Mouse (Mus musculus) neural tube, embryonic 15.5 days (tissue): ENCODE measurements around the gene Dnajb14. TPM values are rescaled to one million over a fixed set of nuclear protein-coding genes. Genes with fewer than 3 reads are reported as not detected.
A peak's percentile ranks its signal among the peaks of the same experiment; 100 is the strongest.
"Not testable (repeated sequence)": the region's sequence is repeated elsewhere in the genome, so short reads cannot be mapped to it uniquely, and the experiment has no call there.

Source experiments
- ATAC-seq: fragments of 200-750 bp; cut with Nextera tagmentation; 2 replicates; pipeline ENCODE4 v1.8.0; 2017; ENCODE audit warnings: mild to moderate bottlenecking, moderate TSS enrichment, moderate library complexity; ENCODE audit not compliant: low FRiP score
- H3K27ac ChIP-seq: fragments of 300-500 bp; sonication (generic); replicated peaks from 2 replicates; pipeline ENCODE4 v1.5.1; 2015; ENCODE audit warnings: mild to moderate bottlenecking, inconsistent platforms
- H3K27me3 ChIP-seq: fragments of 300-500 bp; sonication (generic); replicated peaks from 2 replicates; pipeline ENCODE4 v1.6.1; 2015; ENCODE audit warnings: inconsistent platforms
- H3K36me3 ChIP-seq: fragments of 300-500 bp; sonication (generic); 2 replicates; pipeline ENCODE4 v1.6.1; 2015; ENCODE audit warnings: inconsistent platforms
- H3K4me1 ChIP-seq: fragments of 300-500 bp; sonication (generic); 2 replicates; pipeline ENCODE4 v1.6.1; 2015; ENCODE audit warnings: inconsistent platforms
- H3K4me2 ChIP-seq: fragments of 300-500 bp; sonication (generic); 2 replicates; pipeline ENCODE4 v1.6.1; 2015; ENCODE audit warnings: inconsistent platforms, mild to moderate bottlenecking, moderate library complexity
- H3K4me3 ChIP-seq: fragments of 300-500 bp; sonication (generic); replicated peaks from 2 replicates; pipeline ENCODE4 v1.5.1; 2015; ENCODE audit warnings: mild to moderate bottlenecking, inconsistent platforms
- H3K9ac ChIP-seq: fragments of 300-500 bp; sonication (generic); replicated peaks from 2 replicates; pipeline ENCODE4 v1.6.1; 2015; ENCODE audit warnings: mild to moderate bottlenecking, inconsistent platforms
- H3K9me3 ChIP-seq: fragments of 300-500 bp; sonication (generic); replicated peaks from 2 replicates; pipeline ENCODE4 v1.6.1; 2016; ENCODE audit warnings: inconsistent platforms
- WGBS: fragments of 180-500 bp; shearing (Covaris S2); methylation state at CpG from one replicate; pipeline ENCODE4 v1.1.7; 2015; ENCODE audit warnings: mixed read lengths; 5-methylcytosine and 5-hydroxymethylcytosine counted together
- polyA plus RNA-seq: library from polyadenylated mRNA; unstranded; fragments of >200 nt; fragmentation: Nextera tagmentation; extraction: Ambion mirVana; gene quantifications from 2 replicates; pipeline ENCODE4 v1.2.1, GENCODE M21; 2015

Dnajb14 gene
- polyA plus RNA-seq, 1 experiment from 2014 or later: 17.8 TPM

- H3K4me1 ChIP-seq: no peaks in the 10 kb centered on the region
- no peak overlapping the region for H3K4me2 ChIP-seq
- H3K9me3 ChIP-seq: no peaks in the 10 kb centered on the region
- 90% methylated on average over 4 of the region's 4 CpGs for WGBS
- no peak overlapping the region for H3K9ac ChIP-seq
- H3K4me3 ChIP-seq: no peak overlapping the region
- peaks cover 33% of the 10 kb centered on the region for H3K36me3 ChIP-seq
- no peak for ATAC-seq
- H3K27ac ChIP-seq: no peak overlapping the region
- H3K27me3 ChIP-seq: no peaks in the 10 kb centered on the region
These were observed 24.6 kb downstream of the Dnajb14 start for GRCm38 (mm10) chr3:137892118-137892517.

GRCm38 (mm10) chr3:137893789-137894188 lies 26.3 kb downstream of the Dnajb14 start:
- no peaks in the 10 kb centered on the region for H3K27me3 ChIP-seq
- peaks cover 37% of the 10 kb centered on the region for H3K36me3 ChIP-seq
- no peaks in the 10 kb centered on the region for H3K9me3 ChIP-seq
- H3K4me2 ChIP-seq: no peak overlapping the region
- no peak overlapping the region for H3K27ac ChIP-seq
- no peaks in the 10 kb centered on the region for H3K4me1 ChIP-seq
- H3K4me3 ChIP-seq: no peak overlapping the region
- ATAC-seq: no peak
- H3K9ac ChIP-seq: no peak overlapping the region
- WGBS: 86% methylated on average over 4 of the region's 4 CpGs

- no peak for ATAC-seq
- H3K9ac ChIP-seq: no peak overlapping the region
- no peak overlapping the region for H3K4me2 ChIP-seq
- WGBS: 94% methylated on average over 3 of the region's 3 CpGs
- no peaks in the 10 kb centered on the region for H3K4me1 ChIP-seq
- H3K27me3 ChIP-seq: no peaks in the 10 kb centered on the region
- no peaks in the 10 kb centered on the region for H3K9me3 ChIP-seq
- no peak overlapping the region for H3K27ac ChIP-seq
- no peak overlapping the region for H3K4me3 ChIP-seq
- peaks cover 26% of the 10 kb centered on the region for H3K36me3 ChIP-seq
These were observed 27.7 kb downstream of the Dnajb14 start for GRCm38 (mm10) chr3:137895196-137895595.

GRCm38 (mm10) chr3:137896386-137896785 lies 28.9 kb downstream of the Dnajb14 start:
- Histone ChIP-seq H3K36me3 (peaks cover 26% of the 10 kb centered on the region), H3K9me3 (no peaks in the 10 kb centered on the region), H3K9ac (no peak overlapping the region), H3K4me1 (no peaks in the 10 kb centered on the region), H3K4me2 (no peak overlapping the region), H3K27me3 (no peaks in the 10 kb centered on the region), H3K27ac (no peak overlapping the region), H3K4me3 (no peak overlapping the region)
- WGBS: 58% methylated on average over 4 of the region's 4 CpGs
- no peak for ATAC-seq

- 94% methylated on average over 3 of the region's 3 CpGs for WGBS
- H3K4me2 ChIP-seq: no peak overlapping the region
- no peak overlapping the region for H3K9ac ChIP-seq
- H3K9me3 ChIP-seq: no peaks in the 10 kb centered on the region
- no peak overlapping the region for H3K27ac ChIP-seq
- H3K36me3 ChIP-seq: peaks cover 28% of the 10 kb centered on the region
- no peaks in the 10 kb centered on the region for H3K4me1 ChIP-seq
- H3K4me3 ChIP-seq: no peak overlapping the region
- ATAC-seq: no peak
- no peaks in the 10 kb centered on the region for H3K27me3 ChIP-seq
These were observed 29.4 kb downstream of the Dnajb14 start for GRCm38 (mm10) chr3:137896867-137897266.

- H3K4me1 ChIP-seq: no peaks in the 10 kb centered on the region
These were observed 30.2 kb downstream of the Dnajb14 start for GRCm38 (mm10) chr3:137897685-137898084.

GRCm38 (mm10) chr3:137900149-137900548 lies 32.7 kb downstream of the Dnajb14 start:
- Histone ChIP-seq H3K4me2 (no peak overlapping the region), H3K27me3 (no peaks in the 10 kb centered on the region), H3K4me3 (no peak overlapping the region), H3K4me1 (no peaks in the 10 kb centered on the region), H3K9ac (no peak overlapping the region), H3K36me3 (peaks cover 34% of the 10 kb centered on the region), H3K27ac (no peak overlapping the region), H3K9me3 (no peaks in the 10 kb centered on the region)
- WGBS: 59% methylated on average over 10 of the region's 10 CpGs
- no peak for ATAC-seq

More at GRCm38 (mm10) chr3:137897685-137898084, 30.2 kb downstream of the Dnajb14 start:
- Histone ChIP-seq H3K36me3 (peaks cover 35% of the 10 kb centered on the region), H3K27me3 (no peaks in the 10 kb centered on the region), H3K9ac (no peak overlapping the region), H3K27ac (no peak overlapping the region), H3K4me2 (no peak overlapping the region), H3K9me3 (no peaks in the 10 kb centered on the region), H3K4me3 (no peak overlapping the region)
- WGBS: 89% methylated on average over 5 of the region's 5 CpGs
- no peak for ATAC-seq

- H3K36me3 ChIP-seq: peaks cover 8% of the 10 kb centered on the region; the same call in 1 of the 2 replicates
- WGBS: 73% methylated on average over 2 of the region's 2 CpGs
- no peaks in the 10 kb centered on the region for H3K27me3 ChIP-seq
- no peak overlapping the region for H3K4me2 ChIP-seq
- peaks cover 10% of the 10 kb centered on the region for H3K4me1 ChIP-seq
- no peak overlapping the region for H3K9ac ChIP-seq
- no peak overlapping the region for H3K4me3 ChIP-seq
- no peak for ATAC-seq
- no peak overlapping the region for H3K27ac ChIP-seq
- no peaks in the 10 kb centered on the region for H3K9me3 ChIP-seq
These were observed 45.6 kb downstream of the Dnajb14 start for GRCm38 (mm10) chr3:137913093-137913492.

GRCm38 (mm10) chr3:137914567-137914966 lies 47.1 kb downstream of the Dnajb14 start:
- no CpG with 5 or more reads among the region's 1 CpGs for WGBS
- H3K36me3 ChIP-seq: not testable (repeated sequence)

GRCm38 (mm10) chr3:137917694-137918171 lies 50.3 kb downstream of the Dnajb14 start:
- peak overlapping the region; percentile 92 for H3K4me3 ChIP-seq
- 0 out of 2 replicates have a peak, but pooled peaks cover 11% of the 10 kb centered on the region for H3K36me3 ChIP-seq
- peak; percentile 77; the same call in 1 of the 2 replicates for ATAC-seq
- H3K4me1 ChIP-seq: peaks cover 31% of the 10 kb centered on the region
- H3K27me3 ChIP-seq: no peaks in the 10 kb centered on the region
- peak overlapping the region; percentile 87 for H3K27ac ChIP-seq
- H3K4me2 ChIP-seq: peak overlapping the region; percentile 87
- H3K9me3 ChIP-seq: no peaks in the 10 kb centered on the region
- WGBS: 18% methylated on average over 12 of the region's 12 CpGs
- H3K9ac ChIP-seq: peak overlapping the region; percentile 55

More at GRCm38 (mm10) chr3:137914567-137914966, 47.1 kb downstream of the Dnajb14 start:
- not testable (repeated sequence) for H3K4me2 ChIP-seq, ATAC-seq, H3K9ac ChIP-seq, H3K27ac ChIP-seq, H3K27me3 ChIP-seq, H3K9me3 ChIP-seq, H3K4me3 ChIP-seq
- H3K4me1 ChIP-seq: peaks cover 18% of the 10 kb centered on the region

- ATAC-seq: peak; percentile 95
- H3K27ac ChIP-seq: peak within 1 kb of the TSS; percentile 87
- H3K9ac ChIP-seq: peak within 1 kb of the TSS; percentile 89
- no peaks in the 10 kb centered on the region for H3K27me3 ChIP-seq
- H3K4me1 ChIP-seq: peaks cover 31% of the 10 kb centered on the region
- H3K9me3 ChIP-seq: no peaks in the 10 kb centered on the region
- under 1% methylated on average over 47 of the region's 47 CpGs for WGBS
- H3K4me2 ChIP-seq: peak within 1 kb of the TSS; percentile 87
- peak within 1 kb of the TSS; percentile 92 for H3K4me3 ChIP-seq
- 0 out of 2 replicates have a peak, but pooled peaks cover 11% of the 10 kb centered on the region for H3K36me3 ChIP-seq
These were observed 50.9 kb downstream of the Dnajb14 start, which contains the start of gene Lamtor3 for GRCm38 (mm10) chr3:137918172-137918931. Gene Lamtor3, plus strand, starts transcription at chr3:137918506.

- H3K36me3 ChIP-seq: peaks cover 14% of the 10 kb centered on the region
- ATAC-seq: peak; percentile 46
These were observed 51.4 kb downstream of the Dnajb14 start for GRCm38 (mm10) chr3:137918932-137919311.

More at GRCm38 (mm10) chr3:137918932-137919311, 51.4 kb downstream of the Dnajb14 start:
- peak overlapping the region; percentile 89 for H3K9ac ChIP-seq
- peaks cover 31% of the 10 kb centered on the region for H3K4me1 ChIP-seq
- 16% methylated on average over 6 of the region's 6 CpGs for WGBS
- no peaks in the 10 kb centered on the region for H3K9me3 ChIP-seq
- peak overlapping the region; percentile 92 for H3K4me3 ChIP-seq
- H3K27me3 ChIP-seq: no peaks in the 10 kb centered on the region
- peak overlapping the region; percentile 87 for H3K4me2 ChIP-seq
- peak overlapping the region; percentile 87 for H3K27ac ChIP-seq
